Mouse (Mus musculus): ENCODE measurements around the gene Zfp830.

GRCm38 (mm10) chr11:82755919-82756318 is 8.2 kb upstream of the Zfp830 start:
- TF ChIP-seq TAL1 (conservative IDR thresholded peaks at IDR 0.05; ENCODE audit: low read depth, low read length): no peak
- TF ChIP-seq CTCF (IDR thresholded peaks at IDR 0.05; ENCODE audit: low read depth, low read length): no peak
- no peak for TF ChIP-seq GATA1 (IDR thresholded peaks at IDR 0.05; ENCODE audit: borderline replicate concordance, low read length)
- TF ChIP-seq GATA2 (IDR thresholded peaks at IDR 0.05; ENCODE audit: borderline replicate concordance, low read depth, low read length): no peak

All from G1E (cell line).